Mouse (Mus musculus) embryonic facial prominence, embryonic 12.5 days (tissue): ENCODE measurements around the gene Zc3h7a. TPM values are rescaled to one million over a fixed set of nuclear protein-coding genes. Genes with fewer than 3 reads are reported as not detected.
A peak's percentile ranks its signal among the peaks of the same experiment; 100 is the strongest.

Experiments used
- ATAC-seq: fragments of 200-750 bp; cut with Nextera tagmentation; 2 replicates; pipeline ENCODE4 v1.8.0; 2017; ENCODE audit not compliant: insufficient number of reproducible peaks, insufficient read depth, low FRiP score, low TSS enrichment
- H3K27ac ChIP-seq: fragments of 300-500 bp; sonication (generic); 2 replicates; pipeline ENCODE4 v1.5.1; 2016; ENCODE audit warnings: mild to moderate bottlenecking
- H3K27me3 ChIP-seq: fragments of 300-500 bp; sonication (generic); 2 replicates; pipeline ENCODE4 v1.6.1; 2016; ENCODE audit warnings: mild to moderate bottlenecking, moderate library complexity
- H3K36me3 ChIP-seq: fragments of 300-500 bp; sonication (generic); 2 replicates; pipeline ENCODE4 v1.6.1; 2016; ENCODE audit warnings: mild to moderate bottlenecking
- H3K4me1 ChIP-seq: fragments of 300-500 bp; sonication (generic); 2 replicates; pipeline ENCODE4 v1.6.1; 2016
- H3K4me2 ChIP-seq: fragments of 300-500 bp; sonication (generic); replicated peaks from 2 replicates; pipeline ENCODE4 v1.6.1; 2016; ENCODE audit warnings: mild to moderate bottlenecking, moderate library complexity
- H3K4me3 ChIP-seq: fragments of 300-500 bp; sonication (generic); 2 replicates; pipeline ENCODE4 v1.5.1; 2016; ENCODE audit warnings: mild to moderate bottlenecking
- H3K9ac ChIP-seq: fragments of 300-500 bp; sonication (generic); 2 replicates; pipeline ENCODE4 v1.6.1; 2016; ENCODE audit warnings: mild to moderate bottlenecking, moderate library complexity
- H3K9me3 ChIP-seq: fragments of 300-500 bp; sonication (generic); 2 replicates; pipeline ENCODE4 v1.6.1; 2016; ENCODE audit warnings: mild to moderate bottlenecking, moderate library complexity
- WGBS: fragments of 180-500 bp; shearing (Covaris S2); methylation state at CpG from one replicate; pipeline ENCODE4 v1.1.7; 2016; 5-methylcytosine and 5-hydroxymethylcytosine counted together
- polyA plus RNA-seq: library from polyadenylated mRNA; unstranded; fragments of >200 nt; fragmentation: Nextera tagmentation; extraction: Ambion mirVana; gene quantifications from 2 replicates; pipeline ENCODE4 v1.2.1, GENCODE M21; 2016

Gene Zc3h7a
- polyA plus RNA-seq = 112 TPM in 2 replicates

GRCm38 (mm10) chr16:11176208-11176883 is at the start of gene Zc3h7a:
Gene Zc3h7a (minus strand): TSS chr16:11176393.
- Histone ChIP-seq H3K27me3 (no peaks in the 10 kb centered on the region), H3K4me2 (peak within 1 kb of the TSS; percentile 80), H3K27ac (peak within 1 kb of the TSS; percentile 87), H3K9me3 (no peaks in the 10 kb centered on the region), H3K9ac (peak within 1 kb of the TSS; percentile 73), H3K4me1 (0 out of 2 replicates have a peak, but pooled peaks cover 6% of the 10 kb centered on the region), H3K4me3 (peak within 1 kb of the TSS; percentile 86), H3K36me3 (no peaks in the 10 kb centered on the region)
- ATAC-seq = peak; percentile 91
- WGBS = under 1% methylated on average over 53 of the region's 57 CpGs

DNA sequence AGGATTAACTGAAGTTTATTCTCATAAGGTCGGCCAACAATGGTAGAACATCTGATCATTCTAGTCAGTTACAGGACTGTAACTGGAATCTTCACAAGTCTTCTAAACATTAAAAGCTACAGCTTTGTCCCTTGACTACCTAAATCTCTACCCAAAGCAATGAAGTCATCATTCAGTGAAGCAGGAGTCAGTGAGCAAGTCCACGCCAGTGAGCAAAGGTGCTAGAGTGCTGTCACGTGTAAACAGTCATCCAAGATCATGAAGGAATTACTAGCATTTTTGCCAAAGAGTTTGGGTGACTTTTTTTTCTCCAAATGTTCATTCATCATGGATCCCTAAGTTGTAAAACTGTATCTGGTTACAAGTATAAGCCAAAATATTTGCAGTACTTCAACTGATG is 41.6 kb upstream of the Zc3h7a start:
- peaks cover 40% of the 10 kb centered on the region for H3K36me3 ChIP-seq
- H3K27me3 ChIP-seq = no peaks in the 10 kb centered on the region
- no peak overlapping the region for H3K4me2 ChIP-seq
- WGBS = 85% methylated on average over 3 of the region's 3 CpGs
- no peaks in the 10 kb centered on the region for H3K9me3 ChIP-seq
- H3K4me1 ChIP-seq = no peaks in the 10 kb centered on the region
- no peak overlapping the region for H3K9ac ChIP-seq
- no peak overlapping the region for H3K4me3 ChIP-seq
- no peak overlapping the region for H3K27ac ChIP-seq
- no peak for ATAC-seq

- peaks cover 21% of the 10 kb centered on the region for H3K4me1 ChIP-seq
- WGBS = 6% methylated on average over 24 of the region's 24 CpGs
- no peaks in the 10 kb centered on the region for H3K9me3 ChIP-seq
- peak overlapping the region; percentile 89 for H3K9ac ChIP-seq
- 0 out of 2 replicates have a peak, but pooled peaks have one; percentile 30 for ATAC-seq
- H3K4me3 ChIP-seq = peak overlapping the region; percentile 86
- no peaks in the 10 kb centered on the region for H3K27me3 ChIP-seq
- peak overlapping the region; percentile 87 for H3K4me2 ChIP-seq
- H3K27ac ChIP-seq = peak overlapping the region; percentile 85
- peaks cover 42% of the 10 kb centered on the region for H3K36me3 ChIP-seq
Measured at GRCm38 (mm10) chr16:11203600-11204390, 27.6 kb upstream of the Zc3h7a start.

DNA sequence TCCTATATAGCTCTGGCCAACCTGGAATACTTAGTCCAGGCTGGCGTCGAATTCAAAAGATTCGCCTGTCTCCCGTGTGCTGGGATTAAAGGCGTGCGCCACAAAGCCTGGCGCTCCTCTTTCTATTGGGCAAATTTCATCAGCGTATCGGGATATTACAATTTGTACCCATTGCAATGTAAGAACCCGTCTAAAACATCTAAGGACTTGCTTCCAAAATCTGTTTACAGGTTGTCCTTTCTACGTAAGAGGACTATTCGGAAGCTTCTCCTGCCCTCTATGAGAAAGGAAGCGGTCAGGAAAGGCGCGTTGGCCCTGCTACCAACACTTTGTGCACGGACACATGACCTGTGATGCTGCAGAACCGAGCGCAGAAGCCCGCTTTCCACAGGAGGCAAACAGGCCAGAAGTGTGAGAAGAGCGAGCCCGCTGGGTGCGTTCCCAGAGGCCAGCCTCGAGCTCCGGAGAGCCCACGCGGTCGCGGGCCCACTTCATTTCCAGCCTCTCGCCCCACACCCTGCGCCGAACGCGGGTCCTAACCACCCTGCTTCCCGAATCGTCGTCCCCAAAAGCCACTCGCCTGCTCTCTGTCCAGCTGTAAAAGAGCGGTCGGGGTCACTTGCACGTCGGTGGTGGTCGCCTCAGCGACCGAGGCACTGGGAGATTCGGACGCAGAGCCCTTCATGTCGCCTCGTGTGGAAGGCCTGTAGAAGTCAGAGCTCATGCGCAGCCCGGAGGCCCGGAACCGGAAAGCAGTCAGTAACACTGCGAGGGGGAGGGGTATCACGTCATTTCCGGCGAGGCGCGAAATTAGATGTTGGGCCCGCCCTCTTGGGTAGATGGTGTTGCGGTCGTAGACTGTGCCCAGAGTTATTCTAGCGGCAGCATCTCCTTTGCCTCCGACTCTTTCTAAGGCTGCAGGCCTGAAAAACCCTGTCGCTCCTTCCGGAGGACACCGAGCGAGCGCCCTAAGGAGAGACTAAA is 26.7 kb upstream of the Zc3h7a start, which contains the start of gene Rsl1d1:
TSS of gene Rsl1d1 (minus strand) at position 761 of the 984 bp plus-strand sequence.
- ATAC-seq = peak; percentile 96
- under 1% methylated on average over 68 of the region's 68 CpGs for WGBS
- H3K36me3 ChIP-seq = peaks cover 45% of the 10 kb centered on the region

GRCm38 (mm10) chr16:11201740-11202394 is 25.7 kb upstream of the Zc3h7a start:
- Histone ChIP-seq H3K27me3 (no peaks in the 10 kb centered on the region), H3K4me2 (peak overlapping the region; percentile 87), H3K9ac (peak overlapping the region; percentile 89), H3K4me1 (peaks cover 24% of the 10 kb centered on the region), H3K4me3 (peak overlapping the region; percentile 86), H3K27ac (no peak overlapping the region), H3K36me3 (peaks cover 47% of the 10 kb centered on the region), H3K9me3 (no peaks in the 10 kb centered on the region)
- no peak for ATAC-seq
- WGBS = 65% methylated on average over 6 of the region's 6 CpGs

More for the DNA sequence above, 26.7 kb upstream of the Zc3h7a start, which contains the start of gene Rsl1d1:
- H3K27ac ChIP-seq = peak within 1 kb of the TSS; percentile 85
- H3K9me3 ChIP-seq = no peaks in the 10 kb centered on the region
- H3K4me3 ChIP-seq = peak within 1 kb of the TSS; percentile 86
- H3K4me2 ChIP-seq = peak within 1 kb of the TSS; percentile 87
- H3K9ac ChIP-seq = peak within 1 kb of the TSS; percentile 89
- peaks cover 24% of the 10 kb centered on the region for H3K4me1 ChIP-seq
- no peaks in the 10 kb centered on the region for H3K27me3 ChIP-seq

- Histone ChIP-seq H3K27me3 (no peaks in the 10 kb centered on the region), H3K9me3 (no peaks in the 10 kb centered on the region), H3K4me3 (no peak overlapping the region), H3K9ac (no peak overlapping the region), H3K4me2 (no peak overlapping the region), H3K27ac (no peak overlapping the region), H3K4me1 (peaks cover 24% of the 10 kb centered on the region), H3K36me3 (peaks cover 58% of the 10 kb centered on the region)
- no peak for ATAC-seq
- 85% methylated on average over 3 of the region's 3 CpGs for WGBS
Measured at GRCm38 (mm10) chr16:11200247-11200646, 24.1 kb upstream of the Zc3h7a start.

DNA sequence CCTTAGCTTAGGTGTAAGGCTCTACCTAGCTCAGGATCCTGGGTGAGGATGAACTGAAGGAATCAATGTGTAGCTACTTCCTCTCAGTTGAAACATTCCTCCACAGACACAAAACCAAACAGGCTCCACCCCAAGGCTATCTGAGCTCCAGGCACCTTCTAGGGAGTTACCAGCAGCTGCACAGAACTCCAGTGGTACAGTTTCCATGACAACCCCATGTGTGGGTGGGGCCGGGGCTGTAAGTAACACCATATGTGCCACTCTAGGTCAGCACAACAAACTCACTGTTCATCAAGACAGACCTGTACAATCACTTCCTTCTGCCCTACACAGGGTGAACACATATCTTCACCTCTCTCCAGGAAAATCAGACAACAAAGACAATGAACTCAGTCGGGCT is 22.3 kb upstream of the Zc3h7a start:
- no peak overlapping the region for H3K27ac ChIP-seq
- no peaks in the 10 kb centered on the region for H3K9me3 ChIP-seq
- no peaks in the 10 kb centered on the region for H3K27me3 ChIP-seq
- WGBS = 32% methylated on average over 2 of the region's 2 CpGs
- H3K9ac ChIP-seq = no peak overlapping the region
- no peak overlapping the region for H3K4me3 ChIP-seq
- H3K36me3 ChIP-seq = peaks cover 76% of the 10 kb centered on the region
- no peak for ATAC-seq
- H3K4me1 ChIP-seq = peaks cover 10% of the 10 kb centered on the region; the same call in 1 of the 2 replicates
- no peak overlapping the region for H3K4me2 ChIP-seq

- no peak for ATAC-seq
- no peak overlapping the region for H3K9ac ChIP-seq
- no peak overlapping the region for H3K4me3 ChIP-seq
- no peaks in the 10 kb centered on the region for H3K9me3 ChIP-seq
- H3K36me3 ChIP-seq = peaks cover 90% of the 10 kb centered on the region
- peaks cover 10% of the 10 kb centered on the region; the same call in 1 of the 2 replicates for H3K4me1 ChIP-seq
- WGBS = 87% methylated on average over 4 of the region's 4 CpGs
- H3K27ac ChIP-seq = no peak overlapping the region
- no peaks in the 10 kb centered on the region for H3K27me3 ChIP-seq
- no peak overlapping the region for H3K4me2 ChIP-seq
Measured at GRCm38 (mm10) chr16:11197052-11197451, 20.9 kb upstream of the Zc3h7a start.

DNA sequence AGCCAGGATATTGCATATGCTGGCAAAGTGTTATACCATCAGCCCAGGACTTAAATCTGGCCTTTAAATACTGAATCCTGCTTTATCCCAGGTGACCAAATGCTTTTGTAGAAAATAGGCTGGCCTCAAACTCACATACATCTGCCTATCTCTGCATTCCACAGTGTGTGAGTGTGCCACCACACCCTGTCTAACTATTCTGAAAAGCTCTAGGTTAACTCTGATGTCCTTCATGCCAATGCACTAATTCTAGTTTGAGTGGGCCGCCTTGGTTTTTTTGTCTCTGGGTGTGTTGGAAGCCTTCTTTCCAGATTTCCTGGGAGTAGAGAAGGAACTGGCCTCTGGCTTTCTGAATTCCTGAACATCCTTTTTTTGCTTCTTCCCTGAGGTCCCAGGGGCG is 17.0 kb upstream of the Zc3h7a start:
- Histone ChIP-seq H3K4me3 (no peak overlapping the region), H3K4me2 (no peak overlapping the region), H3K27ac (no peak overlapping the region), H3K36me3 (peaks cover 62% of the 10 kb centered on the region), H3K27me3 (no peaks in the 10 kb centered on the region), H3K9ac (no peak overlapping the region), H3K9me3 (no peaks in the 10 kb centered on the region), H3K4me1 (0 out of 2 replicates have a peak, but pooled peaks cover under 1% of the 10 kb centered on the region)
- no peak for ATAC-seq
- WGBS = 97% methylated on average over 2 of the region's 2 CpGs

DNA sequence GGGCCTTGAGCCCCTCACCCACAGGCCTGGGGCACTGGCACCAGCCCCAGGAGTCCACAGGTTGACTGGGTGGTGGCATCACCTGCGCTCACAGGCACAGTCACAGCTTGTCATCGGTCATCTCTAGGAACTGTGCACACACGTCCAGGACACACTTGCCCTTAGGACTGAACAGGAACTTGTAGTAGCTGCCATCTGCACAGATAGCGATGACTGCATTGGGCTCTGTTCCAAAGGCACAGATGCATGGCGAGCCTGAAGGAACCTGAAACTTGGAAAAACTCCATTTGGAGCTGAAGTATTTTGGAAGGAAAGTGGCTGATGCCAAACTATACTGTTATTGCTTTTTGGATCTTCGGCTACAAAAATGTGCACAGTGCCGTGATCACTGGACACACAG is 14.0 kb upstream of the Zc3h7a start:
- Histone ChIP-seq H3K9me3 (no peaks in the 10 kb centered on the region), H3K4me1 (no peaks in the 10 kb centered on the region), H3K27me3 (no peaks in the 10 kb centered on the region), H3K4me2 (no peak overlapping the region), H3K4me3 (no peak overlapping the region), H3K9ac (no peak overlapping the region), H3K36me3 (peaks cover 31% of the 10 kb centered on the region), H3K27ac (no peak overlapping the region)
- ATAC-seq = no peak
- 87% methylated on average over 7 of the region's 7 CpGs for WGBS
